Mouse (Mus musculus): ENCODE measurements around the gene Ebp.
A peak's percentile ranks its signal among the peaks of the same experiment; 100 is the strongest.

Ebp gene

GRCm38 (mm10) chrX:8192126-8192639 lies 1.1 kb downstream of the Ebp start:
- peak; percentile 36 for DNase-seq (ENCODE audit: low read depth, low spot score)

GRCm38 (mm10) chrX:8182871-8183540 lies 10.3 kb downstream of the Ebp start:
- peak; percentile 81 for DNase-seq (ENCODE audit: low read depth, low spot score)

- DNase-seq (ENCODE audit: low read depth, low spot score), result no peak
Measured at GRCm38 (mm10) chrX:8179646-8180045, 13.7 kb downstream of the Ebp start.

GRCm38 (mm10) chrX:8178871-8179270 lies 14.4 kb downstream of the Ebp start:
- DNase-seq (ENCODE audit: low read depth, low spot score), result no peak

GRCm38 (mm10) chrX:8175504-8176385 lies 17.6 kb downstream of the Ebp start, which contains the start of gene Tbc1d25:
Tbc1d25 (minus strand) TSS chrX:8176181.
- peak; percentile 93 for DNase-seq (ENCODE audit: low read depth, low spot score)

GRCm38 (mm10) chrX:8175169-8175503 lies 18.2 kb downstream of the Ebp start:
- DNase-seq (ENCODE audit: low read depth, low spot score), result no peak

GRCm38 (mm10) chrX:8167716-8168647 lies 25.3 kb downstream of the Ebp start:
- DNase-seq (ENCODE audit: low read depth, low spot score), result peak; percentile 83

GRCm38 (mm10) chrX:8164471-8164870 lies 28.8 kb downstream of the Ebp start:
- no peak for DNase-seq (ENCODE audit: low read depth, low spot score)

GRCm38 (mm10) chrX:8163076-8163475 lies 30.2 kb downstream of the Ebp start:
- DNase-seq (ENCODE audit: low read depth, low spot score), result no peak

GRCm38 (mm10) chrX:8145153-8145991 lies 47.9 kb downstream of the Ebp start, which contains the start of gene Rbm3:
Rbm3 (minus strand) TSS chrX:8145880.
- peak; percentile 95 for DNase-seq (ENCODE audit: low read depth, low spot score)

- DNase-seq (ENCODE audit: low read depth, low spot score), result peak; percentile 42
Measured at GRCm38 (mm10) chrX:8143750-8144149, 49.6 kb downstream of the Ebp start.

- DNase-seq (ENCODE audit: low read depth, low spot score), result peak; percentile 29
Measured at GRCm38 (mm10) chrX:8142948-8143347, 50.4 kb downstream of the Ebp start.

GRCm38 (mm10) chrX:8141058-8141457 lies 52.3 kb downstream of the Ebp start:
- DNase-seq (ENCODE audit: low read depth, low spot score), result peak; percentile 53

- DNase-seq (ENCODE audit: low read depth, low spot score), result peak; percentile 28
Measured at GRCm38 (mm10) chrX:8140446-8140845, 52.9 kb downstream of the Ebp start.

- peak; percentile 24 for DNase-seq (ENCODE audit: low read depth, low spot score)
Measured at GRCm38 (mm10) chrX:8139480-8139879, 53.8 kb downstream of the Ebp start.

GRCm38 (mm10) chrX:8135886-8136285 lies 57.4 kb downstream of the Ebp start:
- peak; percentile 15 for DNase-seq (ENCODE audit: low read depth, low spot score)
